Mouse (Mus musculus) heart, adult 2 months (tissue): ENCODE measurements at regions not wholly inside any gene's neighbourhood (a gene's known extent, or its start where the extent isn't known, plus 50 kb on each side); places are given as distances from the start of the nearest gene placed in this dataset.

Source experiments
- DNase-seq, 2 experiments: peaks; one replicate each; pipeline ENCODE4 v3.0.0; 2021
- H3K27ac ChIP-seq: fragments of 200-600 bp; 2 replicates; pipeline ENCODE4 v1.8.1; 2022
- H3K27me3 ChIP-seq: fragments of 200-500 bp; 2 replicates; pipeline ENCODE4 v1.6.1; 2012; ENCODE audit warnings: mild to moderate bottlenecking, low read length, inconsistent platforms, mixed read lengths; ENCODE audit not compliant: control insufficient read depth, insufficient read depth
- H3K36me3 ChIP-seq: fragments of 200-500 bp; 2 replicates; pipeline ENCODE4 v1.6.1; 2012; ENCODE audit warnings: low read length, inconsistent platforms; ENCODE audit not compliant: control insufficient read depth, insufficient read depth
- H3K4me1 ChIP-seq: fragments of 200-500 bp; 2 replicates; pipeline ENCODE4 v1.6.1; 2011; ENCODE audit warnings: low read length; ENCODE audit not compliant: control insufficient read depth, insufficient read depth
- H3K4me3 ChIP-seq: fragments of 200-600 bp; 2 replicates; pipeline ENCODE4 v1.8.1; 2022
- H3K79me2 ChIP-seq: fragments of 200-500 bp; replicated peaks from 2 replicates; pipeline ENCODE4 v1.6.1; 2012; ENCODE audit warnings: mild to moderate bottlenecking, inconsistent platforms, low read length, moderate library complexity, mixed read lengths; ENCODE audit not compliant: control insufficient read depth, insufficient read depth
- H3K9ac ChIP-seq: fragments of 200-500 bp; 2 replicates; pipeline ENCODE4 v1.6.1; 2012; ENCODE audit warnings: low read depth, mild to moderate bottlenecking, control low read depth, inconsistent platforms, low read length, mixed read lengths
- CTCF ChIP-seq: fragments of 200-600 bp; IDR thresholded peaks from 2 replicates; pipeline ENCODE4 v1.8.1; 2022; ENCODE audit warnings: antibody characterized with exemption, mild to moderate bottlenecking, moderate library complexity
- EP300 ChIP-seq: fragments of 200-500 bp; IDR thresholded peaks from 2 replicates; pipeline ENCODE4 v1.6.1; 2011; ENCODE audit warnings: low read depth, low read length, control low read depth; ENCODE audit not compliant: insufficient read depth
- POLR2A ChIP-seq: fragments of 200-500 bp; IDR thresholded peaks from 2 replicates; pipeline ENCODE4 v1.6.1; 2011; ENCODE audit warnings: mild to moderate bottlenecking, low read depth, low read length, control low read depth; ENCODE audit not compliant: insufficient read depth
- WGBS: fragments of 180-500 bp; shearing (Covaris S2); methylation state at CpG from one replicate; pipeline ENCODE4 v1.1.7; 2018; 5-methylcytosine and 5-hydroxymethylcytosine counted together
- intact Hi-C: fragments of 180-260 bp; cut with DNase I; formaldehyde crosslinking; loops from one replicate; pipeline ENCODE4 v1.15.1; 2025

DNA sequence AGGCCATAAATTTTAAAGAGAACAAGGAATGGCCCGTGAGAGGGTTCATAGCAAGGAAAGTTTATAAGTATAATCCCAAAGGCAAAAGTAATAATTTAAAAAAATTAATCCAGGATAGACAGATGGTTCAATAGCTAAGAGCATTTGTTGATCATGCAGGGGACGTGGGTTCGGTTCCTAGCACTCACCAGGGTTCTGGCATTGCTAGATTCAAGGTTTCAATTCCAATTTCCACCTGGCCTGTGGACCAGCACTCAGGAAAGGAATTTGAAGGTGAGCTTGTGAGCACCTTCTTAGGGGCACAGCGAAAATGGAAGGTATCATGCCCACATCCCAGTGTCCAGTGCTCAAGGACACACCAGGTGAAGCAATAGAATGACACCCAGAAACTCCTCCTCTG is 278.2 kb downstream of the Cbln4 start:
- TF ChIP-seq EP300 (no peak), CTCF (no peak), POLR2A (no peak)
- no peak for DNase-seq
- Histone ChIP-seq H3K36me3 (no peaks in the 10 kb centered on the region), H3K4me3 (no peak overlapping the region), H3K9ac (no peak overlapping the region), H3K27me3 (no peaks in the 10 kb centered on the region), H3K4me1 (no peaks in the 10 kb centered on the region), H3K79me2 (no peaks in the 10 kb centered on the region), H3K27ac (no peak overlapping the region)
- WGBS: 85% methylated on average over 4 of the region's 4 CpGs
- intact Hi-C loops: no loop called here

- Histone ChIP-seq H3K79me2 (no peaks in the 10 kb centered on the region), H3K27ac (no peak overlapping the region), H3K9ac (no peak overlapping the region), H3K36me3 (no peaks in the 10 kb centered on the region), H3K4me3 (no peak overlapping the region), H3K4me1 (no peaks in the 10 kb centered on the region), H3K27me3 (no peaks in the 10 kb centered on the region)
- DNase-seq: no peak
- TF ChIP-seq EP300: no peak
- no peak for TF ChIP-seq POLR2A
- TF ChIP-seq CTCF: no peak
- intact Hi-C loops: no loop called here
- 74% methylated on average over 9 of the region's 9 CpGs for WGBS
Observed at GRCm38 (mm10) chr2:171753502-171753901, 289.8 kb downstream of the Cbln4 start.

GRCm38 (mm10) chr2:171747162-171747561 is 296.1 kb downstream of the Cbln4 start:
- Histone ChIP-seq H3K79me2 (no peaks in the 10 kb centered on the region), H3K4me3 (no peak overlapping the region), H3K36me3 (no peaks in the 10 kb centered on the region), H3K9ac (no peak overlapping the region), H3K4me1 (no peaks in the 10 kb centered on the region), H3K27ac (no peak overlapping the region), H3K27me3 (no peaks in the 10 kb centered on the region)
- DNase-seq: no peak
- intact Hi-C loops: no loop called here
- WGBS: 32% methylated on average over 1 of the region's 1 CpGs
- TF ChIP-seq POLR2A: no peak
- TF ChIP-seq CTCF: no peak
- TF ChIP-seq EP300: no peak

DNA sequence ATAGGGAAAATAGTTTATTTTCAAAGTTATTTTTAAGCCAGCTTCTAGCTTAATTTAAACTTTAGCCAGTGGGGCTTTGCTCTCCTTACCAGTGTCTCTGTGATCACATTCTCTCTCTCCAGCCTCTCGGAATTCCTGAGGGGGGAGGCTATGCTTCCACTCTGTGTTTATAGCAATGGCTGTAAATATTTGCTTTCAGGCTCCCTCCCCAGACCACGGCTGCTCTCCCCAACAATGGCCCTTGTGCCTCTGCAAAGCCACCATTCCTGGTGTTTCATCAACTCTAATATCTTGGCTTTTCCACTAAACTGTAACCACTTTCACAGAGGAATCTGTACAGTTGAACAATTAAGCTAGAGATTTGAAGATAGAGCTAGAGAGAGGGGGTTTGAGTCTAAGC is 300.2 kb downstream of the Cbln4 start:
- Histone ChIP-seq H3K4me3 (no peak overlapping the region), H3K36me3 (no peaks in the 10 kb centered on the region), H3K4me1 (no peaks in the 10 kb centered on the region), H3K9ac (no peak overlapping the region), H3K79me2 (no peaks in the 10 kb centered on the region), H3K27me3 (no peaks in the 10 kb centered on the region), H3K27ac (no peak overlapping the region)
- no peak for TF ChIP-seq CTCF
- no peak for TF ChIP-seq POLR2A
- no peak for TF ChIP-seq EP300
- DNase-seq: no peak
- intact Hi-C loops: no loop called here
- WGBS: 23% methylated on average over 2 of the region's 2 CpGs

DNA sequence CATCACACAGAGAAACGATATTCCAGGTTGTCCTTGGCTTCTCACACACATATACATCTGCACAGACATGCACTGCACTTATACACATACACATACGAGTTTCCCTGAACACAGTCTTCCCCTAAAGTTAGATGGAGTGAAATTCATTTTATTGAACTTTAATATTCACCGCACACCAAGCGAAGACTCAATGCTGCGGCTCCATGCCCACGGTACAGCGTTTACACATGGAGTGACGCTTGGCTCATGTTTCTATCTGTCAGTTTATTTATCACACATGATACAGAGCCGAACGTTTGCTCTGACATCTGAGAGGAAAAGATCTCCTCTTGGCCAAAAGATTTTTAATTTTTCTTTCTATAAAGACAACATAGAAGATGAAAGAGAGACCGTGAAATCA is 300.6 kb downstream of the Cbln4 start:
- no peak overlapping the region for H3K9ac ChIP-seq
- H3K4me3 ChIP-seq: no peak overlapping the region
- no peaks in the 10 kb centered on the region for H3K4me1 ChIP-seq
- no peaks in the 10 kb centered on the region for H3K27me3 ChIP-seq
- no peaks in the 10 kb centered on the region for H3K79me2 ChIP-seq
- no peaks in the 10 kb centered on the region for H3K36me3 ChIP-seq
- no peak overlapping the region for H3K27ac ChIP-seq
- no peak for TF ChIP-seq EP300
- no peak for TF ChIP-seq CTCF
- TF ChIP-seq POLR2A: no peak
- DNase-seq: no peak
- intact Hi-C loops: no loop called here
- WGBS: 51% methylated on average over 11 of the region's 11 CpGs

DNA sequence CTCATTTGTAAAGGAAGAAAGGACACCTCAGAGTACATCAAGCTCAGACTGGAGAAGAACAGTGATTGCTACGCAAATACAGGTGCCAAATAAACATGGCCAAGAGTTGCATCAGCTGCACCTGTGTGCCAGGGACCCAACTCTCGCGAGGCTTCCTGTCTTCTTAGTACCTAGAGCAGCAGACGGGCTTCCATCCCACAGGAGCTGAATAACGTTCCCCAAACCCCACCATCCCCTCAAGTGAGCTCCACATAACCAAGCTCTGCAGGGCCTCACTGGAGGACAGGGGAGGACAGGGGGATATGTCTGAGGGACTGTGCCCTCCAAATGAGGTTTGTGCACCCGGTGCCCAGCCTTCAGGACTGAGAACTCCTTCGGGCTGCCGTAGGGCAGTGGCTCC is 305.5 kb downstream of the Cbln4 start:
- Histone ChIP-seq H3K79me2 (no peaks in the 10 kb centered on the region), H3K4me3 (no peak overlapping the region), H3K27me3 (no peaks in the 10 kb centered on the region), H3K36me3 (no peaks in the 10 kb centered on the region), H3K27ac (no peak overlapping the region), H3K9ac (no peak overlapping the region), H3K4me1 (no peaks in the 10 kb centered on the region)
- no peak for DNase-seq
- TF ChIP-seq POLR2A (no peak), CTCF (no peak), EP300 (no peak)
- intact Hi-C loops: no loop called here
- 94% methylated on average over 8 of the region's 8 CpGs for WGBS

DNA sequence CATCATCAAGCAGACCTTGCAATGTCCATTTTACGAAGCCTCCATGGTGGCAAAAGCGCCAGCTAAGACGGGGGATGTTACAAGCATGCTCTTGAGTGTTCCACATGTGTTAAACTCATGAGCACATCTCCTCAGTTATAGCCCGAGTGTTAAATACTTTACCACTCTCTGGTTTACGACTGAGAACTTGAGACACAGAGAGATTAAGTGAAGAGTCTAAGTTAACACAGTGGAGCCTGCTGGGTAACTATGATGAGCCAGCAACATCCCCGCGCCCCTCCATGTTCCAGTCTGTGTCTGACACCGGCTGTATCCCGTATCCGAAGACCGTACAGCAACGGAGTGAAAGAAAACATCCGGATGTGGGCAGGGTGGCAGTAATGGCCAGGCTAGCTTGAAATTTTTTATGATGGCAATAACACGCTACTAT is 308.2 kb downstream of the Cbln4 start:
- Histone ChIP-seq H3K4me3 (no peak overlapping the region), H3K36me3 (no peaks in the 10 kb centered on the region), H3K4me1 (peaks cover 2% of the 10 kb centered on the region; the same call in 1 of the 2 replicates), H3K79me2 (no peaks in the 10 kb centered on the region), H3K27me3 (no peaks in the 10 kb centered on the region), H3K27ac (no peak overlapping the region), H3K9ac (no peak overlapping the region)
- WGBS: 61% methylated on average over 14 of the region's 14 CpGs
- intact Hi-C loops: no loop called here
- TF ChIP-seq CTCF: no peak
- TF ChIP-seq EP300: no peak
- TF ChIP-seq POLR2A: no peak
- no peak for DNase-seq
